Mouse (Mus musculus): ENCODE results near the gene Vmn1r3.

DNA sequence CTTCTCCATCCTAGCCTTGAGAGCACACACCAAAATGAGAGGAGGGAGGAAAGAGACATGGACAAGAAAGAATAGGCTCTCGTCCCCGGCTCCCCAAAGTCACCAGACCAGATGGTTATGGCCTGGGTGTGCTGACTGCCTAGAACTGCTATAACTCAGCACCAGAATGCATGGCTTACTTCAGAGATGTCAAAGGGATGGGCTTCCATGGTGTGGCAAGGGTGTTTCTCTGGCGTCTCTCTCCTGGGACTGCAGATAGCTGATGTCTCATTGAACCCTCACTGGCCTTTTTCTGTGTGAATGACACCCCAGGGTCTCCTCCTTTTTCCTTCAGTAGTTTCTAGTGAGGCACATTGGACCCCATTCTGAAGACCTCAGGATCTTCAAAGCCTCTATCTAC is 41.3 kb upstream of the Vmn1r3 start:
- no peak for TF ChIP-seq MAFK (IDR thresholded peaks at IDR 0.05; ENCODE audit: insufficient read depth, low read depth, low read length)
- TF ChIP-seq CHD2 (IDR thresholded peaks at IDR 0.05; ENCODE audit: low read depth, low read length), result no peak
- TF ChIP-seq ZC3H11A (IDR thresholded peaks at IDR 0.05; ENCODE audit: borderline replicate concordance, low read depth, low read length), result no peak

All from ES-E14 (cell line).